Mouse (Mus musculus) megakaryocyte, embryonic 14.5 days (primary cell): ENCODE measurements around the gene Sbpl.

Source experiments
- FLI1 ChIP-seq: IDR thresholded peaks from 2 replicates; pipeline ENCODE4 v1.6.1; 2012; ENCODE audit warnings: low read length, inconsistent platforms, mixed read lengths
- GATA1 ChIP-seq: IDR thresholded peaks from 3 replicates; pipeline ENCODE4 v1.6.1; 2012; ENCODE audit warnings: mixed read lengths, low read length, inconsistent platforms, borderline replicate concordance

GRCm38 (mm10) chr17:23992789-23993553, 37.9 kb upstream of the Sbpl start:
- TF ChIP-seq GATA1: no peak
- TF ChIP-seq FLI1: no peak
